Mouse (Mus musculus) kidney, adult 2 months (tissue): ENCODE measurements around the gene Top2a.

ENCODE experiments used
- CTCF ChIP-seq: fragments of 200-500 bp; conservative IDR thresholded peaks from 2 replicates; pipeline ENCODE4 v1.5.1; 2011; ENCODE audit warnings: low read depth, mild to moderate bottlenecking, control low read depth, low read length, moderate library complexity, mixed read lengths; ENCODE audit not compliant: insufficient read depth, insufficient read length
- POLR2A ChIP-seq: fragments of 200-500 bp; IDR thresholded peaks from one replicate; pipeline ENCODE4 v1.6.1; 2011; ENCODE audit warnings: low read depth, low read length, control low read depth

- no peak for TF ChIP-seq POLR2A
- TF ChIP-seq CTCF = no peak
Observed at GRCm38 (mm10) chr11:98964201-98964615, 59.8 kb downstream of the Top2a start.
